Mouse (Mus musculus): ENCODE data around the gene 1700067K01Rik. TPM values are rescaled to one million over a fixed set of nuclear protein-coding genes. Genes with fewer than 3 reads are reported as not detected.
A peak's percentile ranks its signal among the peaks of the same experiment; 100 is the strongest.

The 1700067K01Rik gene
- polyA plus RNA-seq, 1 experiment from 2014 or later, result 1.0 TPM

DNA sequence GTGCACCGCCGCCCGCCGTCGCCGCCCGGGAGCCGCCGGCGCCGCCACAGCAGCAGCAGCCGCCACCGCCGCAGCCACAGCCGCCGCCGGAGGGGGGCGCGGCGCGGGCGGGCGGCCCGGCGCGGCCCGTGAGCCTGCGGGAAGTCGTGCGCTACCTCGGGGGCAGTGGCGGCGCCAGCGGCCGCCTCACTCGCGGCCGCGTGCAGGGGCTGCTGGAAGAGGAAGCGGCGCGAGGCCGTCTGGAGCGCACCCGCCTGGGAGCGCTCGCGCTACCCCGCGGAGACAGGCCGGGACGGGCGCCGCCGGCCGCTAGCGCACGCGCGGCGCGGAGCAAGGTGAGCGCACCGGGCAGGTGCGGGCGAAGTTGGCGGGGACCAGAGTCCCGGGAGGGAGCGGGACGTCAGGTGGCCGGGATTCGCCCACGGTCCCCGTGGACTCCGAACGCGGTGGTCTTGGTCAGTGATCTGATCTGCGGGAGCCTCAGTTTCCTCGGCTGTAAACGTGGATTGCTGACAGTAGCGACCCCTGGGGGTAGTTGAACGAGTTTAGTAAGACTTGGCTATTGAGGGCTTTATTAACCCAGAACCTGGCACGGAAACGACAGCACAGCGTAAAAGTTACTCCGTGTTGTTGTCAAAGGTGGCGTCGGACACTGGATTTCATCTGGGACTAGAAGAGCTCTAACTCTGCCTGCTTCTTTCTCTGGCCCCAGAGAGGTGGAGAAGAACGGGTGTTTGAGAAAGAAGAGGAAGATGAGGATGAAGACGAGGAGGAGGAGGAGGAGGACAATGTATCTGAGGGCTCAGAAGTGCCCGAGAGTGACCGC lies 2.9 kb upstream of the 1700067K01Rik start:
- WGBS, result 2% methylated on average over 67 of the region's 92 CpGs
- Histone ChIP-seq H3K27ac (ENCODE audit: low read length) (peak overlapping the region; percentile 93), H3K36me3 (ENCODE audit: insufficient read depth, low read length) (0 out of 2 replicates have a peak, but pooled peaks cover 6% of the 10 kb centered on the region), H3K9ac (replicated peaks; ENCODE audit: low read depth) (peak overlapping the region; percentile 48), H3K4me3 (ENCODE audit: low read depth, low read length) (peak overlapping the region; percentile 59), H3K27me3 (replicated peaks; ENCODE audit: insufficient read depth, low read length) (no peaks in the 10 kb centered on the region), H3K4me2 (replicated peaks; ENCODE audit: low read depth, low read length) (peak overlapping the region; percentile 97), H3K4me1 (ENCODE audit: insufficient read depth, low read depth, low read length) (peaks cover 9% of the 10 kb centered on the region; the same call in 1 of the 2 replicates), H3K9me3 (ENCODE audit: low read length) (no peaks in the 10 kb centered on the region)
- no peak for TF ChIP-seq EP300 (IDR thresholded peaks at IDR 0.05)
- TF ChIP-seq CTCF (IDR thresholded peaks at IDR 0.05), result peak; percentile 64
- peak; percentile 16 for ATAC-seq
- DNase-seq (ENCODE audit: low spot score), result peak; percentile 73

DNA sequence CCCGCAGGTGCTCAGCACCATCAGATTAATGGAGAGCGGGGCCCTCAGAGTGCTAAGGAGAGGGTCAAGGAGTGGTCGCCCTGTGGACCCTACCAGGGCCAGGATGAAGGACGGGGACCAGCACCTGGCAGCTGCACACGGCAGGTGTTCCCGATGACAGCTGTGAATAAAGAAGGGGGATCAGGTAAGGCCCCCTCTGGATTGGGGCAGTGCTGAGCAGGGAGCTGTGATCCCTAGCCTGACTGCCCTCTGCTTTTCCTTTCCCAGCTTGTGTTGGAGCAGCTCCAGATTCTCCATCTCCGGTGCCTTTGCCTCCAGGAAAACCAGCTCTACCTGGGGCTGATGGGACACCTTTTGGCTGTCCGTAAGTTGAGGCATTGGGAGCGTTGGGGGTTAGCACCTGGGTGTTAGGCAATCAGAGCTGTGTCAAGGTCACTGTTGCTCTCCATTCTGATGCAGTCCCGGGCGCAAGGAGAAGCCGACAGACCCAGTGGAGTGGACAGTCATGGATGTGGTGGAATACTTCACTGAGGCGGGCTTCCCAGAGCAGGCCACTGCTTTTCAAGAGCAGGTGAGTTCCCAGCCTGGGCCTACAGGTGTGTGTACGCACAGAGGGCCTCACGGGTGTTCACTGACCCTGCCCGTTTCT lies 2.1 kb upstream of the 1700067K01Rik start:
- Histone ChIP-seq H3K4me2 (replicated peaks; ENCODE audit: low read depth, low read length) (peak overlapping the region; percentile 97), H3K9ac (replicated peaks; ENCODE audit: low read depth) (no peak overlapping the region), H3K27ac (ENCODE audit: low read length) (peak overlapping the region; percentile 93; the same call in 1 of the 2 replicates), H3K4me3 (ENCODE audit: low read depth, low read length) (peak overlapping the region; percentile 59), H3K27me3 (replicated peaks; ENCODE audit: insufficient read depth, low read length) (no peaks in the 10 kb centered on the region), H3K36me3 (ENCODE audit: insufficient read depth, low read length) (0 out of 2 replicates have a peak, but pooled peaks cover 6% of the 10 kb centered on the region), H3K4me1 (ENCODE audit: insufficient read depth, low read depth, low read length) (peaks cover 11% of the 10 kb centered on the region; the same call in 1 of the 2 replicates), H3K9me3 (ENCODE audit: low read length) (no peaks in the 10 kb centered on the region)
- no peak for TF ChIP-seq EP300 (IDR thresholded peaks at IDR 0.05)
- no peak for TF ChIP-seq CTCF (IDR thresholded peaks at IDR 0.05)
- ATAC-seq (no peak), DNase-seq (ENCODE audit: low spot score) (no peak)
- WGBS, result 62% methylated on average over 16 of the region's 16 CpGs

DNA sequence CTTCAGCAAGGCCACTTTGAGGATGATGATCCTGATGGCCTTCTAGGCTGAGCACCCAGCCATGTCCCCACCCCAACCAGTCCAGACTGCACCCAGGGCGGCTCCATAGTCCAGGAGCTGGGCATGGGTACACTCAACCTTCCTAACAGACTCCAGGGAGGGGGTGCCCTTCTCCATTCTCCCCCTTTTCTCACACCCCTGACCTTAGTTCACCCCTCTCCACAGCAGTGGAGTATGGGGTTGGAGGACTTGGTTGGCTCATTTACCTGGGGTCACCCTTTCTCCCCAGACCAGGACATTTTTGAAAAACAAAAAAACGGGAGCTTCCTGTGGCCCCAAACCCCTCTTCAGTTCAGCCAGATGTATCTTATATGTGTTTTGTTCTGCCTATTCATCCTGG lies 1.5 kb upstream of the 1700067K01Rik start:
- no peak overlapping the region for H3K4me2 ChIP-seq (replicated peaks; ENCODE audit: low read depth, low read length)
- H3K4me1 ChIP-seq (ENCODE audit: insufficient read depth, low read depth, low read length), result peaks cover 14% of the 10 kb centered on the region; the same call in 1 of the 2 replicates
- H3K4me3 ChIP-seq (ENCODE audit: low read depth, low read length), result no peak overlapping the region
- no peak overlapping the region for H3K9ac ChIP-seq (replicated peaks; ENCODE audit: low read depth)
- H3K36me3 ChIP-seq (ENCODE audit: insufficient read depth, low read length), result 0 out of 2 replicates have a peak, but pooled peaks cover 6% of the 10 kb centered on the region
- no peak overlapping the region for H3K27ac ChIP-seq (ENCODE audit: low read length)
- H3K27me3 ChIP-seq (replicated peaks; ENCODE audit: insufficient read depth, low read length), result no peaks in the 10 kb centered on the region
- DNase-seq (ENCODE audit: low spot score) (no peak), ATAC-seq (no peak)
- TF ChIP-seq EP300 (IDR thresholded peaks at IDR 0.05) (no peak), CTCF (IDR thresholded peaks at IDR 0.05) (no peak)
- 95% methylated on average over 2 of the region's 2 CpGs for whole genome bisulfite sequencing
- no peaks in the 10 kb centered on the region for H3K9me3 ChIP-seq (ENCODE audit: low read length)

DNA sequence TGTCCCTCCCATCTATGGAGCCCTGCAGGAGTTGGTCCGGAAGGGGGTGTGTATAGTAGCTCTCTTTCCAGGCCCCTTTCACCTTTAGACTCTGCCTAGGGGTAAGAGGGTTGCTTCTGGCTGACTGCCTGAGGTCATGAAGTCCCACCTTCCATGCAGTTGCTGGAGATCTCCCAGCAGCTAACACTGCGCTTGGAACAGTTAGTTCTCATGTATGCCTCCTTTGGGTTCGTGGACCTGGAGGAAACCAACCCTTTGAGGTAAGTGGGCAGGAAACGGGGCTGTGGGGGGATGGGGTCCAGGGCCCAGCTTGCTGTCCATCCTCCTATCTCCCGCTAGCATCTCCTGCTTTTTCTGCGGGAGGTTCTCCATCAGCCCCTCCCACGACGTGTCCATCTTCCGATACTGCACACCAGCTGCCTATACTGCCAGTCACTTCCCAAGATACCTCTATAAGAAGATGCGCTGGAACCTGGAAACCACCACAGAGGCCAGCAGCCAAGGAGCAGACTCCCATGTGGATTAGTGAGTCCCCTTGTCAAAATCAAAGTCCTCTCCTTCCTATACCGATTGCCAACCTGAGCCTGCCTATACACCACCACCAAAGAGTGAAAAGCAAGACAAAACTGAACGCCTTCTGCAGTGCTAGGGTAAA lies 1.8 kb downstream of the 1700067K01Rik start:
- H3K9me3 ChIP-seq (ENCODE audit: low read length), result no peaks in the 10 kb centered on the region
- DNase-seq (ENCODE audit: low spot score) (no peak), ATAC-seq (no peak)
- no peak overlapping the region for H3K4me2 ChIP-seq (replicated peaks; ENCODE audit: low read depth, low read length)
- H3K27ac ChIP-seq (ENCODE audit: low read length), result no peak overlapping the region
- 71% methylated on average over 12 of the region's 12 CpGs for WGBS
- H3K4me1 ChIP-seq (ENCODE audit: insufficient read depth, low read depth, low read length), result peaks cover 18% of the 10 kb centered on the region; the same call in 1 of the 2 replicates
- H3K27me3 ChIP-seq (replicated peaks; ENCODE audit: insufficient read depth, low read length), result no peaks in the 10 kb centered on the region
- H3K9ac ChIP-seq (replicated peaks; ENCODE audit: low read depth), result no peak overlapping the region
- TF ChIP-seq CTCF (IDR thresholded peaks at IDR 0.05) (no peak), EP300 (IDR thresholded peaks at IDR 0.05) (no peak)
- H3K36me3 ChIP-seq (ENCODE audit: insufficient read depth, low read length), result 0 out of 2 replicates have a peak, but pooled peaks cover 6% of the 10 kb centered on the region
- no peak overlapping the region for H3K4me3 ChIP-seq (ENCODE audit: low read depth, low read length)

DNA sequence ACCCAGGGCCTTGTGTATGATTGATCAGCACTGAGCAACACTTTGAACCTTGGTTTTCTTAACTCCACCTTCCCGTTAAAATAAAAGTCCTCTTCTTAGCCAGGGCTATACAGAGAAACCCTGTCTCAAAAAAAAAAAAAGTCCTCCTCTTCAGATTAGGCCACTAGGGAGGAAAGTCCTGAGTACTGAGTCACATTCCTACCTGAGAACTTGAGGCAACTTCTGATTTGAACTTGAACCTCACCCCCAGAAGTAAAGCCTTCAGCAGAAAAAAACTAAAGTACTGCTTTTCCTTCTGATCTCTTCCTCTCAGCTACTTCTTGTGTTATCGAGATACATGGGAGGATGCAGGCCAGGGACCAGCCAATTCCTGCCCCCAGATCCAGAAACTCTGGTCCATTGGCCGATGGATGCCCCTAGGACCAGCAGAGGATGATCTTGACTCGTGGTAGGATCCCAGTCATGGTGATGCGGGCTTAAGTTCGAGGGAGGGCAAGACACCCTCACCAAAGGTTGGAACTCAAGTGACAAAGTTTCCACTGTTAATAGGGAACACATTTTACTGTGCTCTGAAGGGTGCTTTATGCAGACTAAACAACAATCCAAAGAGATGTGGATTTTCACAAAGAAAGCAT lies 2.4 kb downstream of the 1700067K01Rik start:
- H3K4me3 ChIP-seq (ENCODE audit: low read depth, low read length), result no peak overlapping the region; the same call in 1 of the 2 replicates
- H3K9me3 ChIP-seq (ENCODE audit: low read length), result no peaks in the 10 kb centered on the region
- 0 out of 2 replicates have a peak, but pooled peaks cover 6% of the 10 kb centered on the region for H3K36me3 ChIP-seq (ENCODE audit: insufficient read depth, low read length)
- no peaks in the 10 kb centered on the region for H3K27me3 ChIP-seq (replicated peaks; ENCODE audit: insufficient read depth, low read length)
- TF ChIP-seq EP300 (IDR thresholded peaks at IDR 0.05) (no peak), CTCF (IDR thresholded peaks at IDR 0.05) (no peak)
- no peak overlapping the region for H3K27ac ChIP-seq (ENCODE audit: low read length)
- peaks cover 15% of the 10 kb centered on the region; the same call in 1 of the 2 replicates for H3K4me1 ChIP-seq (ENCODE audit: insufficient read depth, low read depth, low read length)
- DNase-seq (ENCODE audit: low spot score) (peak; percentile 32), ATAC-seq (no peak)
- no peak overlapping the region for H3K9ac ChIP-seq (replicated peaks; ENCODE audit: low read depth)
- no peak overlapping the region; the same call in 1 of the 2 replicates for H3K4me2 ChIP-seq (replicated peaks; ENCODE audit: low read depth, low read length)
- 64% methylated on average over 6 of the region's 6 CpGs for WGBS

All from lung, postnatal 0 days (tissue).